Mouse (Mus musculus) embryonic facial prominence, embryonic 11.5 days (tissue): Measurements from ENCODE around the gene Tmprss9. TPM values are rescaled to one million over a fixed set of nuclear protein-coding genes. Genes with fewer than 3 reads are reported as not detected.

ENCODE experiments used
- ATAC-seq: fragments of 200-750 bp; cut with Nextera tagmentation; replicated peaks from 2 replicates; pipeline ENCODE4 v1.8.0; 2017; ENCODE audit warnings: low read depth; ENCODE audit not compliant: insufficient number of reproducible peaks, low FRiP score, low TSS enrichment
- DNase-seq: peaks from one replicate; pipeline ENCODE4 v3.0.0-alpha.2; 2015; ENCODE audit warnings: low spot score
- H3K27ac ChIP-seq: fragments of 300-500 bp; sonication (generic); replicated peaks from 2 replicates; pipeline ENCODE4 v1.5.1; 2014; ENCODE audit warnings: mild to moderate bottlenecking, low read depth, low read length, control low read depth
- H3K27me3 ChIP-seq: fragments of 300-500 bp; sonication (generic); 2 replicates; pipeline ENCODE4 v1.6.1; 2014; ENCODE audit warnings: mild to moderate bottlenecking, low read length, moderate library complexity, mixed read lengths; ENCODE audit not compliant: control insufficient read depth, insufficient read depth
- H3K36me3 ChIP-seq: fragments of 300-500 bp; sonication (generic); replicated peaks from 2 replicates; pipeline ENCODE4 v1.6.1; 2014; ENCODE audit warnings: low read depth, mild to moderate bottlenecking, low read length, moderate library complexity, mixed read lengths; ENCODE audit not compliant: control insufficient read depth, insufficient read depth
- H3K4me1 ChIP-seq: fragments of 300-500 bp; sonication (generic); 2 replicates; pipeline ENCODE4 v1.6.1; 2014; ENCODE audit warnings: low read length, mixed read lengths; ENCODE audit not compliant: control insufficient read depth, insufficient read depth
- H3K4me2 ChIP-seq: fragments of 300-500 bp; sonication (generic); 2 replicates; pipeline ENCODE4 v1.6.1; 2014; ENCODE audit warnings: low read depth, mild to moderate bottlenecking, control low read depth, low read length, moderate library complexity
- H3K4me3 ChIP-seq: fragments of 300-500 bp; sonication (generic); 2 replicates; pipeline ENCODE4 v1.5.1; 2014; ENCODE audit warnings: low read depth, low read length, control low read depth
- H3K9ac ChIP-seq: fragments of 300-500 bp; sonication (generic); replicated peaks from 2 replicates; pipeline ENCODE4 v1.6.1; 2014; ENCODE audit warnings: mild to moderate bottlenecking, control low read depth, low read length
- H3K9me3 ChIP-seq: fragments of 300-500 bp; sonication (generic); replicated peaks from 2 replicates; pipeline ENCODE4 v1.6.1; 2016; ENCODE audit warnings: mild to moderate bottlenecking, low read length, inconsistent platforms, mixed read lengths; ENCODE audit not compliant: control insufficient read depth
- WGBS: fragments of 180-500 bp; shearing (Covaris S2); extraction: QIAGEN DNeasy Blood & Tissue Kit; methylation state at CpG from one replicate; pipeline ENCODE4 v1.1.7; 2014; 5-methylcytosine and 5-hydroxymethylcytosine counted together
- polyA plus RNA-seq: library from polyadenylated mRNA; unstranded; fragments of >200 nt; fragmentation: Nextera tagmentation; extraction: Ambion mirVana; gene quantifications from 2 replicates; pipeline ENCODE4 v1.2.1, GENCODE M21; 2014

The Tmprss9 gene
- polyA plus RNA-seq, 1 experiment from 2014 or later: 0.06 TPM

GRCm38 (mm10) chr10:80856908-80857307 lies 14.7 kb upstream of the Tmprss9 start:
- WGBS: 67% methylated on average over 5 of the region's 5 CpGs
- H3K9ac ChIP-seq: peak overlapping the region; percentile 22; the same call in 1 of the 2 replicates
- no peaks in the 10 kb centered on the region for H3K27me3 ChIP-seq
- DNase-seq: no peak
- peak overlapping the region; percentile 7 for H3K4me2 ChIP-seq
- H3K4me3 ChIP-seq: no peak overlapping the region
- no peak overlapping the region for H3K27ac ChIP-seq
- peaks cover 4% of the 10 kb centered on the region; the same call in 1 of the 2 replicates for H3K36me3 ChIP-seq
- ATAC-seq: no peak
- peaks cover 3% of the 10 kb centered on the region; the same call in 1 of the 2 replicates for H3K4me1 ChIP-seq
- H3K9me3 ChIP-seq: no peaks in the 10 kb centered on the region

GRCm38 (mm10) chr10:80857386-80857785 lies 14.3 kb upstream of the Tmprss9 start:
- ATAC-seq (no peak), DNase-seq (no peak)
- no peaks in the 10 kb centered on the region for H3K9me3 ChIP-seq
- 34% methylated on average over 8 of the region's 8 CpGs for WGBS
- peaks cover 1% of the 10 kb centered on the region; the same call in 1 of the 2 replicates for H3K36me3 ChIP-seq
- peaks cover 3% of the 10 kb centered on the region; the same call in 1 of the 2 replicates for H3K4me1 ChIP-seq
- no peak overlapping the region for H3K4me3 ChIP-seq
- H3K27ac ChIP-seq: peak overlapping the region; percentile 59; the same call in 1 of the 2 replicates
- H3K4me2 ChIP-seq: peak overlapping the region; percentile 7; the same call in 1 of the 2 replicates
- no peaks in the 10 kb centered on the region for H3K27me3 ChIP-seq
- peak overlapping the region; percentile 22; the same call in 1 of the 2 replicates for H3K9ac ChIP-seq

GRCm38 (mm10) chr10:80857848-80858247 lies 13.8 kb upstream of the Tmprss9 start:
- WGBS: 41% methylated on average over 3 of the region's 3 CpGs
- peak overlapping the region; percentile 59; the same call in 1 of the 2 replicates for H3K27ac ChIP-seq
- ATAC-seq (no peak), DNase-seq (no peak)
- H3K4me1 ChIP-seq: peaks cover 3% of the 10 kb centered on the region; the same call in 1 of the 2 replicates
- no peaks in the 10 kb centered on the region for H3K36me3 ChIP-seq
- H3K4me2 ChIP-seq: no peak overlapping the region; the same call in 1 of the 2 replicates
- H3K9me3 ChIP-seq: no peaks in the 10 kb centered on the region
- H3K9ac ChIP-seq: peak overlapping the region; percentile 22; the same call in 1 of the 2 replicates
- H3K4me3 ChIP-seq: no peak overlapping the region
- H3K27me3 ChIP-seq: no peaks in the 10 kb centered on the region

- 75% methylated on average over 7 of the region's 7 CpGs for WGBS
- Histone ChIP-seq H3K4me2 (no peak overlapping the region), H3K36me3 (no peaks in the 10 kb centered on the region), H3K9me3 (no peaks in the 10 kb centered on the region), H3K4me1 (peaks cover 3% of the 10 kb centered on the region; the same call in 1 of the 2 replicates), H3K27ac (no peak overlapping the region), H3K27me3 (no peaks in the 10 kb centered on the region), H3K9ac (no peak overlapping the region), H3K4me3 (no peak overlapping the region)
- DNase-seq: no peak
- ATAC-seq: no peak
These were observed 13.2 kb upstream of the Tmprss9 start for GRCm38 (mm10) chr10:80858350-80858935.

- Histone ChIP-seq H3K9ac (no peak overlapping the region), H3K4me2 (no peak overlapping the region), H3K27ac (no peak overlapping the region), H3K4me1 (no peaks in the 10 kb centered on the region), H3K9me3 (no peaks in the 10 kb centered on the region), H3K4me3 (no peak overlapping the region), H3K36me3 (no peaks in the 10 kb centered on the region), H3K27me3 (no peaks in the 10 kb centered on the region)
- WGBS: 95% methylated on average over 5 of the region's 5 CpGs
- no peak for DNase-seq
- ATAC-seq: no peak
These were observed 9.3 kb upstream of the Tmprss9 start for GRCm38 (mm10) chr10:80862305-80862704.

GRCm38 (mm10) chr10:80864446-80864845 lies 7.2 kb upstream of the Tmprss9 start:
- no peaks in the 10 kb centered on the region for H3K36me3 ChIP-seq
- DNase-seq: no peak
- no peaks in the 10 kb centered on the region for H3K4me1 ChIP-seq
- no peak overlapping the region for H3K9ac ChIP-seq
- H3K4me3 ChIP-seq: no peak overlapping the region
- no peak for ATAC-seq
- no peaks in the 10 kb centered on the region for H3K27me3 ChIP-seq
- no peaks in the 10 kb centered on the region for H3K9me3 ChIP-seq
- no peak overlapping the region for H3K4me2 ChIP-seq
- H3K27ac ChIP-seq: no peak overlapping the region
- 91% methylated on average over 16 of the region's 16 CpGs for WGBS

GRCm38 (mm10) chr10:80870993-80871392 lies 655 bp upstream of the Tmprss9 start:
- DNase-seq: no peak
- H3K4me2 ChIP-seq: no peak overlapping the region
- no peak overlapping the region for H3K27ac ChIP-seq
- no peak for ATAC-seq
- H3K9me3 ChIP-seq: no peaks in the 10 kb centered on the region
- H3K4me1 ChIP-seq: no peaks in the 10 kb centered on the region
- no peak overlapping the region for H3K9ac ChIP-seq
- H3K27me3 ChIP-seq: no peaks in the 10 kb centered on the region
- no peaks in the 10 kb centered on the region for H3K36me3 ChIP-seq
- 77% methylated on average over 3 of the region's 6 CpGs for WGBS
- H3K4me3 ChIP-seq: no peak overlapping the region

GRCm38 (mm10) chr10:80874035-80874434 lies 2.4 kb downstream of the Tmprss9 start:
- WGBS: 74% methylated on average over 9 of the region's 9 CpGs
- no peaks in the 10 kb centered on the region for H3K27me3 ChIP-seq
- H3K9ac ChIP-seq: peak overlapping the region; percentile 4; the same call in 1 of the 2 replicates
- no peaks in the 10 kb centered on the region for H3K36me3 ChIP-seq
- H3K4me2 ChIP-seq: no peak overlapping the region
- ATAC-seq (no peak), DNase-seq (no peak)
- no peak overlapping the region for H3K4me3 ChIP-seq
- no peak overlapping the region for H3K27ac ChIP-seq
- no peaks in the 10 kb centered on the region for H3K9me3 ChIP-seq
- H3K4me1 ChIP-seq: no peaks in the 10 kb centered on the region
